ENCODE assay signal across 9 mouse cellular contexts in genomic region chr5:142319268-142319667, GRCm38 (mm10).
DNase-seq lines count a peak whose midpoint lies in the region; ATAC-seq and TF ChIP-seq lines count a peak whose summit lies in the region.
"Had no signal": no experiment of that assay in that cellular context is flagged by ENCODE, and none has a peak within 500 bp of the region (broad histone marks: within the 10 kb centered on the region; RNA-seq: fewer than 3 reads in every experiment).

No protein-coding gene starts in this region.

- no peaks in the 10 kb centered on the region for H3K4me1 ChIP-seq in ES-E14 (ENCODE audit: control insufficient read depth in 2 of 2, insufficient read depth in 2 of 2, low read length in 2 of 2, poor library complexity in 1 of 2)
- H3K4me1 ChIP-seq in forebrain, embryonic 11.5 days (replicated peaks; ENCODE audit: control insufficient read depth, insufficient read depth, low read length) = 0 out of 2 replicates have a peak, but pooled peaks cover 1% of the 10 kb centered on the region
- no peaks in the 10 kb centered on the region for H3K4me1 ChIP-seq in lung, embryonic 14.5 days (ENCODE audit: insufficient read depth)
- H3K4me1 ChIP-seq: heart, embryonic 15.5 days had no signal

- WGBS in forebrain, embryonic 11.5 days = 11% methylated on average over 7 of the region's 7 CpGs
- WGBS in lung, embryonic 14.5 days = 3% methylated on average over 7 of the region's 7 CpGs

- H3K36me3 ChIP-seq in ES-E14 (ENCODE audit: control insufficient read depth, insufficient read depth, low read length, poor library complexity, severe bottlenecking) = no peaks in the 10 kb centered on the region
- H3K36me3 ChIP-seq in forebrain, embryonic 11.5 days (ENCODE audit: control insufficient read depth, insufficient read depth, low read length) = no peaks in the 10 kb centered on the region
- H3K36me3 ChIP-seq in lung, embryonic 14.5 days (ENCODE audit: insufficient read depth) = no peaks in the 10 kb centered on the region
- H3K36me3 ChIP-seq: heart, embryonic 15.5 days had no signal

- H3K9ac ChIP-seq in ES-E14 (ENCODE audit: insufficient read depth, low read depth, low read length, poor library complexity, severe bottlenecking) = peak overlapping the region; percentile 28; the same call in 1 of the 2 replicates
- no peak overlapping the region for H3K9ac ChIP-seq in forebrain, embryonic 11.5 days (ENCODE audit: low read length)
- H3K9ac ChIP-seq in lung, embryonic 14.5 days = no peak overlapping the region
- H3K9ac ChIP-seq: heart, embryonic 15.5 days had no signal

- no peaks in the 10 kb centered on the region for H3K27me3 ChIP-seq in forebrain, embryonic 11.5 days (ENCODE audit: control insufficient read depth, insufficient read depth, low read length)
- no peaks in the 10 kb centered on the region for H3K27me3 ChIP-seq in lung, embryonic 14.5 days (ENCODE audit: insufficient read depth, low read length)
- H3K27me3 ChIP-seq: heart, embryonic 15.5 days had no signal

- peak; percentile 96 for TF ChIP-seq CTCF in layer of hippocampus, adult 2 months (conservative IDR thresholded peaks at IDR 0.05)
- peak; percentile 87 for TF ChIP-seq CTCF in lung, embryonic 14.5 days (IDR thresholded peaks at IDR 0.05; ENCODE audit: low read depth)

- H3K27ac ChIP-seq in ES-E14 (ENCODE audit: insufficient read depth, low read depth, low read length, poor library complexity, severe bottlenecking) = no peak overlapping the region
- no peak overlapping the region for H3K27ac ChIP-seq in forebrain, embryonic 11.5 days (ENCODE audit: low read depth, low read length)
- no peak overlapping the region for H3K27ac ChIP-seq in layer of hippocampus, adult 2 months
- no peak overlapping the region for H3K27ac ChIP-seq in lung, embryonic 14.5 days (ENCODE audit: low read depth)
- H3K27ac ChIP-seq: heart, embryonic 15.5 days had no signal

- ATAC-seq in forebrain, embryonic 11.5 days (replicated peaks; ENCODE audit: low FRiP score) = peak; percentile 71
- ATAC-seq in hematopoietic stem cell, adult 5-6 weeks (replicated peaks in 1 of 2; ENCODE audit: insufficient read depth in 1 of 2, low FRiP score in 2 of 2, low TSS enrichment in 1 of 2, low read depth in 1 of 2, poor library complexity in 2 of 2, severe bottlenecking in 2 of 2) = peak; percentile 85 to 89
- ATAC-seq in lung, embryonic 14.5 days (ENCODE audit: insufficient read depth) = peak; percentile 76

- peak; percentile 69 for DNase-seq in ES-E14 (ENCODE audit: low read depth, low spot score)
- peak; percentile 9 for DNase-seq in c-Kit-negative CD71-positive TER-119-positive erythroid progenitor cells, embryonic 14.5 days (ENCODE audit: low read depth, low spot score)
- peak; percentile 81 for DNase-seq in forebrain, embryonic 11.5 days (ENCODE audit: low spot score)
- peak; percentile 53 to 69 for DNase-seq in layer of hippocampus, adult 2 months (ENCODE audit: low spot score in 2 of 2)
- peak; percentile 90 for DNase-seq in lung, embryonic 14.5 days
- peak; percentile 72 for DNase-seq in retina, postnatal 7 days (ENCODE audit: low read depth, low spot score)
- peak; percentile 44 for DNase-seq in urinary bladder, postnatal 25 days (ENCODE audit: low spot score)

- in situ Hi-C loops in ES-E14 (cut with MboI; ENCODE audit: low sequenced_read_pairs in 2 of 2, unreplicated experiment in 2 of 2) = loop anchor here in 1 of 2 experiments (25.0 kb wide), 1 partner anchor 582 kb away; no protein-coding TSS in a partner anchor

- no peak overlapping the region for H3K4me3 ChIP-seq in ES-E14 (ENCODE audit: insufficient read depth in 1 of 2, low read depth in 1 of 2, low read length in 2 of 2, poor library complexity in 1 of 2, severe bottlenecking in 1 of 2)
- no peak overlapping the region for H3K4me3 ChIP-seq in forebrain, embryonic 11.5 days (ENCODE audit: low read depth, low read length)
- no peak overlapping the region for H3K4me3 ChIP-seq in layer of hippocampus, adult 2 months
- H3K4me3 ChIP-seq in lung, embryonic 14.5 days (ENCODE audit: low read depth, low read length) = no peak overlapping the region
- H3K4me3 ChIP-seq: heart, embryonic 15.5 days had no signal

- H3K9me3 ChIP-seq in ES-E14 (ENCODE audit: control insufficient read depth, insufficient read depth, low read depth, low read length) = no peaks in the 10 kb centered on the region
- no peaks in the 10 kb centered on the region for H3K9me3 ChIP-seq in forebrain, embryonic 11.5 days (ENCODE audit: control insufficient read depth, low read length)
- H3K9me3 ChIP-seq in lung, embryonic 14.5 days (ENCODE audit: low read depth, low read length) = no peaks in the 10 kb centered on the region
- H3K9me3 ChIP-seq: heart, embryonic 15.5 days had no signal

- no peak overlapping the region for H3K4me2 ChIP-seq in forebrain, embryonic 11.5 days (ENCODE audit: low read depth, low read length, severe bottlenecking)
- no peak overlapping the region for H3K4me2 ChIP-seq in lung, embryonic 14.5 days
- H3K4me2 ChIP-seq: heart, embryonic 15.5 days had no signal

TF ChIP-seq in ES-E14, 5 proteins besides CTCF, POLR2A, EP300 and RAD21:
- TF ChIP-seq ZC3H11A (IDR thresholded peaks at IDR 0.05; ENCODE audit: borderline replicate concordance, low read depth, low read length) (peak; percentile 67; the same call in 1 of the 2 replicates), HCFC1 (IDR thresholded peaks at IDR 0.05; ENCODE audit: borderline replicate concordance, insufficient read depth, low read length) (no peak)

Comparison
In these comparisons a context has a peak if more than half of its experiments do, and no peak if none do; other contexts are left out.
1. DNase-seq: peak in every context shown above with its lines; median percentile 90 in lung, embryonic 14.5 days; 81 in forebrain, embryonic 11.5 days; 72 in retina, postnatal 7 days; 69 in ES-E14; 61 in layer of hippocampus, adult 2 months; 44 in urinary bladder, postnatal 25 days; 9 in c-Kit-negative CD71-positive TER-119-positive erythroid progenitor cells, embryonic 14.5 days.